Mouse (Mus musculus) 3T3-L1 (cell line): ENCODE data around the gene Prdm12.

Experiments
- DNase-seq: peaks from one replicate; pipeline ENCODE4 v3.0.0-alpha.2; 2015; ENCODE audit warnings: low read depth, low spot score

Gene Prdm12

GRCm38 (mm10) chr2:31639901-31640608 is at the start of gene Prdm12:
Gene Prdm12 (plus strand): TSS chr2:31640037.
- no peak for DNase-seq

GRCm38 (mm10) chr2:31591799-31592484 is 47.9 kb upstream of the Prdm12 start:
- DNase-seq: no peak

- DNase-seq: no peak
Measured at GRCm38 (mm10) chr2:31607555-31607954, 32.3 kb upstream of the Prdm12 start.

GRCm38 (mm10) chr2:31609859-31610261 is 30.0 kb upstream of the Prdm12 start:
- peak; percentile 60 for DNase-seq

- no peak for DNase-seq
Measured at GRCm38 (mm10) chr2:31610922-31611321, 28.9 kb upstream of the Prdm12 start.

GRCm38 (mm10) chr2:31611400-31611799 is 28.4 kb upstream of the Prdm12 start:
- no peak for DNase-seq

- no peak for DNase-seq
Measured at GRCm38 (mm10) chr2:31612627-31613026, 27.2 kb upstream of the Prdm12 start.

GRCm38 (mm10) chr2:31613781-31614180 is 26.1 kb upstream of the Prdm12 start:
- DNase-seq: no peak

GRCm38 (mm10) chr2:31618484-31619161 is 21.2 kb upstream of the Prdm12 start:
- DNase-seq: no peak

GRCm38 (mm10) chr2:31619208-31619607 is 20.6 kb upstream of the Prdm12 start:
- DNase-seq: no peak

- DNase-seq: peak; percentile 45
Measured at GRCm38 (mm10) chr2:31633531-31633930, 6.3 kb upstream of the Prdm12 start.

- no peak for DNase-seq
Measured at GRCm38 (mm10) chr2:31635281-31636137, 4.3 kb upstream of the Prdm12 start.

- no peak for DNase-seq
Measured at GRCm38 (mm10) chr2:31636138-31636741, 3.6 kb upstream of the Prdm12 start.

GRCm38 (mm10) chr2:31636742-31637141 is 3.1 kb upstream of the Prdm12 start:
- no peak for DNase-seq

- no peak for DNase-seq
Measured at GRCm38 (mm10) chr2:31637311-31637710, 2.5 kb upstream of the Prdm12 start.

GRCm38 (mm10) chr2:31637807-31638206 is 2.0 kb upstream of the Prdm12 start:
- DNase-seq: no peak

GRCm38 (mm10) chr2:31638581-31639465 is 1.0 kb upstream of the Prdm12 start:
- DNase-seq: no peak

GRCm38 (mm10) chr2:31639466-31639760 is 424 bp upstream of the Prdm12 start:
- no peak for DNase-seq

GRCm38 (mm10) chr2:31640609-31641507 is 1.0 kb downstream of the Prdm12 start:
- no peak for DNase-seq

GRCm38 (mm10) chr2:31641508-31641830 is 1.6 kb downstream of the Prdm12 start:
- no peak for DNase-seq
